In genomic region chr13:58955237-58955777, GRCm38 (mm10) we compare ENCODE assay signal across 24 mouse cellular contexts.
DNase-seq lines count a peak whose midpoint lies in the region; ATAC-seq and TF ChIP-seq lines count a peak whose summit lies in the region.
"Had no signal": no experiment of that assay in that cellular context is flagged by ENCODE, and none has a peak within 500 bp of the region (broad histone marks: within the 10 kb centered on the region; RNA-seq: fewer than 3 reads in every experiment).

No protein-coding gene starts in this region.

- no peak for TF ChIP-seq EP300 in ES-Bruce4 (IDR thresholded peaks at IDR 0.05; ENCODE audit: insufficient read depth, low read depth, low read length)

- H3K9ac ChIP-seq in hindbrain, embryonic 13.5 days: no peak overlapping the region
- H3K9ac ChIP-seq in hindbrain, embryonic 12.5 days: no peak overlapping the region
- H3K9ac ChIP-seq in ES-Bruce4 (ENCODE audit: low read depth, poor library complexity, severe bottlenecking): no peak overlapping the region
- H3K9ac ChIP-seq in forebrain, embryonic 16.5 days (replicated peaks; ENCODE audit: low read depth, low read length): no peak overlapping the region
- H3K9ac ChIP-seq: heart, embryonic 15.5 days; liver, embryonic 13.5 days had no signal

- no peaks in the 10 kb centered on the region for H3K9me3 ChIP-seq in hindbrain, embryonic 13.5 days
- no peaks in the 10 kb centered on the region for H3K9me3 ChIP-seq in hindbrain, embryonic 12.5 days (replicated peaks)
- no peaks in the 10 kb centered on the region for H3K9me3 ChIP-seq in E14TG2a.4 (ENCODE audit: low read length)
- H3K9me3 ChIP-seq in ES-Bruce4 (replicated peaks; ENCODE audit: control insufficient read depth, insufficient read depth, low read length, poor library complexity, severe bottlenecking): no peaks in the 10 kb centered on the region
- no peaks in the 10 kb centered on the region for H3K9me3 ChIP-seq in forebrain, embryonic 16.5 days (ENCODE audit: control insufficient read depth, low read length)
- H3K9me3 ChIP-seq: heart, embryonic 15.5 days; liver, embryonic 13.5 days had no signal

- H3K36me3 ChIP-seq in hindbrain, embryonic 13.5 days: no peaks in the 10 kb centered on the region
- H3K36me3 ChIP-seq in hindbrain, embryonic 12.5 days: no peaks in the 10 kb centered on the region
- H3K36me3 ChIP-seq in E14TG2a.4 (ENCODE audit: insufficient read depth, low read length): no peaks in the 10 kb centered on the region
- H3K36me3 ChIP-seq in ES-Bruce4 (ENCODE audit: control insufficient read depth, insufficient read depth, low read length, poor library complexity, severe bottlenecking): no peaks in the 10 kb centered on the region
- H3K36me3 ChIP-seq in forebrain, embryonic 16.5 days (ENCODE audit: control insufficient read depth, insufficient read depth): no peaks in the 10 kb centered on the region
- H3K36me3 ChIP-seq: G1E; heart, embryonic 15.5 days; liver, embryonic 13.5 days had no signal

- ATAC-seq in hindbrain, embryonic 13.5 days (ENCODE audit: low FRiP score): no peak
- ATAC-seq in hindbrain, embryonic 12.5 days (ENCODE audit: low FRiP score): no peak
- peak; percentile 55 for ATAC-seq in forebrain, embryonic 16.5 days
- no peak for ATAC-seq in CD4-positive, CD25-positive, alpha-beta regulatory T cell, adult 4 months
- ATAC-seq: hindbrain, postnatal 0 days; intestine, embryonic 16.5 days; Patski had no signal

- H3K4me3 ChIP-seq in hindbrain, embryonic 13.5 days: no peak overlapping the region
- H3K4me3 ChIP-seq in hindbrain, embryonic 12.5 days: no peak overlapping the region
- H3K4me3 ChIP-seq in E14TG2a.4 (replicated peaks; ENCODE audit: low read length) (0 out of 2 replicates have a peak overlapping the region, but pooled peaks have one; percentile 7), ES-Bruce4 (ENCODE audit: low read depth, low read length) (no peak overlapping the region)
- no peak overlapping the region for H3K4me3 ChIP-seq in forebrain, embryonic 16.5 days (replicated peaks; ENCODE audit: low read length)
- H3K4me3 ChIP-seq: heart, embryonic 15.5 days; layer of hippocampus, adult 2 months; liver, embryonic 13.5 days had no signal

- TF ChIP-seq CTCF in E14TG2a.4 (conservative IDR thresholded peaks at IDR 0.05; ENCODE audit: low read length) (no peak), ES-Bruce4 (IDR thresholded peaks at IDR 0.05; ENCODE audit: low read depth, low read length) (no peak)

- H3K27ac ChIP-seq in hindbrain, embryonic 13.5 days: peak overlapping the region; percentile 5; the same call in 1 of the 2 replicates
- no peak overlapping the region for H3K27ac ChIP-seq in hindbrain, embryonic 12.5 days
- H3K27ac ChIP-seq in ES-Bruce4 (ENCODE audit: insufficient read depth, low read length): peak overlapping the region; percentile 19; the same call in 1 of the 2 replicates
- H3K27ac ChIP-seq in forebrain, embryonic 16.5 days (ENCODE audit: low read length): no peak overlapping the region
- H3K27ac ChIP-seq: heart, embryonic 15.5 days; hindbrain, postnatal 0 days; layer of hippocampus, adult 2 months; liver, embryonic 13.5 days had no signal

- DNase-seq in retina, embryonic 14.5 days (ENCODE audit: low spot score): no peak
- DNase-seq: adrenal gland, adult 2 months; cerebellum, adult 8-10 months; heart, postnatal 36 days; kidney, adult 9 months; kidney, postnatal 25 days; liver, embryonic 13.5 days; lung, adult 2 months; lung, postnatal 14 days; retina, postnatal 1 day; thymus, postnatal 25 days had no signal

- H3K4me1 ChIP-seq in hindbrain, embryonic 13.5 days (replicated peaks): peaks cover 18% of the 10 kb centered on the region
- peaks cover 20% of the 10 kb centered on the region; the same call in 1 of the 2 replicates for H3K4me1 ChIP-seq in hindbrain, embryonic 12.5 days
- H3K4me1 ChIP-seq in E14TG2a.4 (replicated peaks; ENCODE audit: low read depth, low read length): peaks cover 58% of the 10 kb centered on the region
- peaks cover 14% of the 10 kb centered on the region for H3K4me1 ChIP-seq in ES-Bruce4 (ENCODE audit: control insufficient read depth, insufficient read depth, low read length)
- H3K4me1 ChIP-seq in forebrain, embryonic 16.5 days (replicated peaks; ENCODE audit: control insufficient read depth, insufficient read depth, low read length): peaks cover 7% of the 10 kb centered on the region; the same call in 1 of the 2 replicates
- H3K4me1 ChIP-seq: liver, embryonic 13.5 days had no signal

- no peak for TF ChIP-seq POLR2A in ES-Bruce4 (IDR thresholded peaks at IDR 0.05; ENCODE audit: insufficient read depth, low read length)

- no peak overlapping the region for H3K4me2 ChIP-seq in hindbrain, embryonic 13.5 days
- H3K4me2 ChIP-seq in hindbrain, embryonic 12.5 days (replicated peaks): no peak overlapping the region
- no peak overlapping the region for H3K4me2 ChIP-seq in forebrain, embryonic 16.5 days (ENCODE audit: low read length)
- H3K4me2 ChIP-seq: heart, embryonic 15.5 days; liver, embryonic 13.5 days; midbrain, embryonic 11.5 days had no signal

- no peaks in the 10 kb centered on the region for H3K27me3 ChIP-seq in hindbrain, embryonic 13.5 days
- no peaks in the 10 kb centered on the region for H3K27me3 ChIP-seq in hindbrain, embryonic 12.5 days
- H3K27me3 ChIP-seq in E14TG2a.4 (ENCODE audit: insufficient read depth, low read length) (peaks cover 9% of the 10 kb centered on the region; the same call in 1 of the 2 replicates), ES-Bruce4 (ENCODE audit: control insufficient read depth, insufficient read depth, low read length, poor library complexity, severe bottlenecking) (no peaks in the 10 kb centered on the region)
- no peaks in the 10 kb centered on the region for H3K27me3 ChIP-seq in forebrain, embryonic 16.5 days (replicated peaks; ENCODE audit: control insufficient read depth, insufficient read depth, low read length)
- H3K27me3 ChIP-seq: liver, embryonic 13.5 days; Patski had no signal

- 43% methylated on average over 8 of the region's 8 CpGs for WGBS in hindbrain, embryonic 13.5 days
- WGBS in hindbrain, embryonic 12.5 days: 41% methylated on average over 8 of the region's 8 CpGs
- WGBS in forebrain, embryonic 16.5 days: 48% methylated on average over 8 of the region's 8 CpGs

Comparison
In these comparisons a context has a peak if more than half of its experiments do, and no peak if none do; other contexts are left out.
1. H3K27ac ChIP-seq: peak in hindbrain, embryonic 13.5 days (single experiment) and ES-Bruce4 (single experiment); none in hindbrain, embryonic 12.5 days (single experiment) and forebrain, embryonic 16.5 days (single experiment).